Mouse (Mus musculus): ENCODE measurements around the gene Gm4756. TPM values are rescaled to one million over a fixed set of nuclear protein-coding genes. Genes with fewer than 3 reads are reported as not detected.

The Gm4756 gene
- total RNA-seq, 1 experiment from 2014 or later, result not detected

Other genes starting within 250 kb of the Gm4756 start
- 14.0 and 19.9 TPM in 2 replicates for gene Rtn1, start 240.6 kb downstream of the Gm4756 start, total RNA-seq (2021)
- gene Lrrc9, start 207.8 kb downstream of the Gm4756 start, total RNA-seq (2021), result 9.6 and 10.2 TPM in 2 replicates
- gene Pcnx4, start 113.3 kb downstream of the Gm4756 start, total RNA-seq (2021), result 7.5 and 8.7 TPM in 2 replicates
- gene Dhrs7, start 15.2 kb upstream of the Gm4756 start, total RNA-seq (2021), result 267 and 299 TPM in 2 replicates
- gene Ppm1a, start 107.8 kb upstream of the Gm4756 start, total RNA-seq (2021), result 271 and 295 TPM in 2 replicates

Data from adrenal gland, postnatal 25 days (tissue).